Mouse (Mus musculus) mature B cell (primary cell): ENCODE results near the gene Dthd1.

Source experiments
- in situ Hi-C: fragments of 300-500 bp; cut with MboI; formaldehyde crosslinking; loops from 2 replicates; pipeline ENCODE4 v1.14.3; 2019

Dthd1 gene

GRCm38 (mm10) chr5:62813402-62814071, at the start of gene Dthd1:
Dthd1 (plus strand) TSS chr5:62813823.
- in situ Hi-C loops = no loop called here

GRCm38 (mm10) chr5:62764161-62764560, 49.5 kb upstream of the Dthd1 start:
- in situ Hi-C loops = no loop called here

GRCm38 (mm10) chr5:62765459-62765783, 48.2 kb upstream of the Dthd1 start:
- in situ Hi-C loops = no loop called here

- in situ Hi-C loops = no loop called here
These were observed 47.6 kb upstream of the Dthd1 start, which contains the start of gene Arap2 for GRCm38 (mm10) chr5:62765784-62766701. Arap2 (minus strand) TSS chr5:62766159.

GRCm38 (mm10) chr5:62771775-62772599, 41.6 kb upstream of the Dthd1 start:
- in situ Hi-C loops = no loop called here

- in situ Hi-C loops = no loop called here
These were observed 35.8 kb upstream of the Dthd1 start for GRCm38 (mm10) chr5:62777804-62778203.

- in situ Hi-C loops = no loop called here
These were observed 34.9 kb upstream of the Dthd1 start for GRCm38 (mm10) chr5:62778682-62779081.

- in situ Hi-C loops = no loop called here
These were observed 26.8 kb upstream of the Dthd1 start for GRCm38 (mm10) chr5:62786809-62787208.

GRCm38 (mm10) chr5:62790921-62791564, 22.6 kb upstream of the Dthd1 start:
- in situ Hi-C loops = no loop called here

GRCm38 (mm10) chr5:62792776-62793175, 20.8 kb upstream of the Dthd1 start:
- in situ Hi-C loops = no loop called here

GRCm38 (mm10) chr5:62814072-62814414, 420 bp downstream of the Dthd1 start:
- in situ Hi-C loops = no loop called here

GRCm38 (mm10) chr5:62815741-62816140, 2.1 kb downstream of the Dthd1 start:
- in situ Hi-C loops = no loop called here

GRCm38 (mm10) chr5:62819567-62819966, 5.9 kb downstream of the Dthd1 start:
- in situ Hi-C loops = no loop called here

- in situ Hi-C loops = no loop called here
These were observed 7.0 kb downstream of the Dthd1 start for GRCm38 (mm10) chr5:62820363-62821271.

GRCm38 (mm10) chr5:62842955-62843730, 29.5 kb downstream of the Dthd1 start:
- in situ Hi-C loops = no loop called here

- in situ Hi-C loops = no loop called here
These were observed 33.0 kb downstream of the Dthd1 start for GRCm38 (mm10) chr5:62846571-62847131.

- in situ Hi-C loops = no loop called here
These were observed 37.7 kb downstream of the Dthd1 start for GRCm38 (mm10) chr5:62851337-62851736.

GRCm38 (mm10) chr5:62854361-62854844, 40.8 kb downstream of the Dthd1 start:
- in situ Hi-C loops = no loop called here

GRCm38 (mm10) chr5:62857502-62857901, 43.9 kb downstream of the Dthd1 start:
- in situ Hi-C loops = no loop called here
